Mouse (Mus musculus) heart, postnatal 0 days (tissue): Measurements from ENCODE around the gene Aldoart2.

ENCODE experiments used
- CTCF ChIP-seq: IDR thresholded peaks from 2 replicates; pipeline ENCODE4 v1.5.1; 2016; ENCODE audit warnings: antibody characterized with exemption, control low read depth, low read depth
- EP300 ChIP-seq: IDR thresholded peaks from 2 replicates; pipeline ENCODE4 v1.6.1; 2016; ENCODE audit warnings: antibody characterized with exemption, low read depth

- TF ChIP-seq CTCF, result no peak
- TF ChIP-seq EP300, result no peak
These were observed 27.3 kb upstream of the Aldoart2 start for GRCm38 (mm10) chr12:55537742-55538141.
